Mouse (Mus musculus) myocyte (in vitro differentiated cells): ENCODE measurements at regions not wholly inside any gene's neighbourhood (a gene's known extent, or its start where the extent isn't known, plus 50 kb on each side); places are given as distances from the start of the nearest gene placed in this dataset.

Source experiments
- H3K27me3 ChIP-seq: one replicate; pipeline ENCODE4 v1.6.1; 2011; ENCODE audit not compliant: control insufficient read depth, insufficient read depth, insufficient read length
- H3K36me3 ChIP-seq: one replicate; pipeline ENCODE4 v1.6.1; 2011; ENCODE audit not compliant: control insufficient read depth, insufficient read depth
- H3K4me2 ChIP-seq: one replicate; pipeline ENCODE4 v1.6.1; 2011; ENCODE audit warnings: low read depth, control low read depth
- H3K4me3 ChIP-seq: one replicate; pipeline ENCODE4 v1.5.1; 2011; ENCODE audit warnings: mild to moderate bottlenecking, control low read depth, moderate library complexity
- H3K79me2 ChIP-seq: one replicate; pipeline ENCODE4 v1.6.1; 2011; ENCODE audit not compliant: control insufficient read depth, insufficient read depth
- H3ac ChIP-seq: one replicate; pipeline ENCODE4 v1.6.1; 2011; ENCODE audit not compliant: control insufficient read depth, insufficient read length
- CEBPB ChIP-seq: IDR thresholded peaks from 2 replicates; pipeline ENCODE4 v1.6.1; 2011; ENCODE audit warnings: mild to moderate bottlenecking, moderate library complexity; ENCODE audit not compliant: poor library complexity, insufficient read depth, severe bottlenecking
- MYOG ChIP-seq, 3 experiments: IDR thresholded peaks; one replicate each; pipeline ENCODE4 v1.6.1; 2011; ENCODE audit warnings: control low read depth in 2 of 3, low read depth in 2 of 3, mild to moderate bottlenecking in 2 of 3; ENCODE audit not compliant: insufficient read length in 2 of 3, control insufficient read depth in 1 of 3, insufficient read depth in 1 of 3
- POLR2A ChIP-seq: IDR thresholded peaks from one replicate; pipeline ENCODE4 v1.6.1; 2011; ENCODE audit warnings: low read depth, mild to moderate bottlenecking, control low read depth, moderate library complexity; ENCODE audit not compliant: insufficient read length
- REST ChIP-seq: IDR thresholded peaks from one replicate; pipeline ENCODE4 v1.6.1; 2011; ENCODE audit warnings: mild to moderate bottlenecking, control low read depth, moderate library complexity; ENCODE audit not compliant: insufficient read depth, insufficient read length
- TCF12 ChIP-seq: IDR thresholded peaks from one replicate; pipeline ENCODE4 v1.6.1; 2011; ENCODE audit warnings: mild to moderate bottlenecking, control low read depth; ENCODE audit not compliant: poor library complexity, insufficient read depth, severe bottlenecking
- TCF3 ChIP-seq: IDR thresholded peaks from one replicate; pipeline ENCODE4 v1.6.1; 2011; ENCODE audit warnings: low read depth, control low read depth; ENCODE audit not compliant: insufficient read length
- USF1 ChIP-seq: IDR thresholded peaks from one replicate; pipeline ENCODE4 v1.6.1; 2011; ENCODE audit warnings: low read depth, mild to moderate bottlenecking, control low read depth, moderate library complexity

- no peaks in the 10 kb centered on the region for H3K79me2 ChIP-seq
- H3K27me3 ChIP-seq, result no peaks in the 10 kb centered on the region
- H3K36me3 ChIP-seq, result no peaks in the 10 kb centered on the region
- H3K4me2 ChIP-seq, result no peak overlapping the region
- H3ac ChIP-seq, result no peak overlapping the region
- H3K4me3 ChIP-seq, result no peak overlapping the region
- TF ChIP-seq REST, result no peak
- no peak for TF ChIP-seq TCF12
- TF ChIP-seq CEBPB, result no peak
- no peak for TF ChIP-seq USF1
- no peak for TF ChIP-seq POLR2A
- TF ChIP-seq TCF3, result no peak
- no peak for TF ChIP-seq MYOG (IDR thresholded peaks at IDR 0.05; ENCODE audit: control insufficient read depth in 1 of 3, insufficient read depth in 1 of 3, insufficient read length in 2 of 3, low read depth in 2 of 3)
These were observed 59.4 kb upstream of the Plcxd3 start for GRCm38 (mm10) chr15:4315897-4316296.
